Mouse (Mus musculus) olfactory bulb, adult 2 months (tissue): ENCODE data around the gene Plcxd2.

Experiments used
- CTCF ChIP-seq: fragments of 200-500 bp; IDR thresholded peaks from 2 replicates; pipeline ENCODE4 v1.5.1; 2012; ENCODE audit warnings: low read depth, mild to moderate bottlenecking, low read length, moderate library complexity; ENCODE audit not compliant: insufficient read depth
- POLR2A ChIP-seq: fragments of 200-500 bp; IDR thresholded peaks from 2 replicates; pipeline ENCODE4 v1.6.1; 2012; ENCODE audit warnings: mild to moderate bottlenecking, low read depth, low read length, moderate library complexity; ENCODE audit not compliant: insufficient read depth

GRCm38 (mm10) chr16:45926875-45927274, 83.1 kb downstream of the Plcxd2 start:
- TF ChIP-seq POLR2A, result no peak
- TF ChIP-seq CTCF, result no peak
